Mouse (Mus musculus) stomach, embryonic 14.5 days (tissue): Measurements from ENCODE around the gene Rfx3. TPM values are rescaled to one million over a fixed set of nuclear protein-coding genes. Genes with fewer than 3 reads are reported as not detected.

Experiments
- ATAC-seq: fragments of 200-750 bp; cut with Nextera tagmentation; 2 replicates; pipeline ENCODE4 v1.8.0; 2017; ENCODE audit warnings: low read depth, moderate TSS enrichment; ENCODE audit not compliant: insufficient number of reproducible peaks, insufficient read depth, low FRiP score
- H3K27ac ChIP-seq: fragments of 300-500 bp; sonication (generic); 2 replicates; pipeline ENCODE4 v1.5.1; 2014; ENCODE audit warnings: mild to moderate bottlenecking, low read length, moderate library complexity, mixed read lengths
- H3K27me3 ChIP-seq: fragments of 300-500 bp; sonication (generic); 2 replicates; pipeline ENCODE4 v1.6.1; 2014; ENCODE audit warnings: low read length, control low read depth, mixed read lengths; ENCODE audit not compliant: control insufficient read depth, insufficient read depth
- H3K36me3 ChIP-seq: fragments of 300-500 bp; sonication (generic); 2 replicates; pipeline ENCODE4 v1.6.1; 2014; ENCODE audit warnings: mild to moderate bottlenecking, control low read depth, low read length, moderate library complexity, mixed read lengths; ENCODE audit not compliant: control insufficient read depth, insufficient read depth
- H3K4me1 ChIP-seq: fragments of 300-500 bp; sonication (generic); 2 replicates; pipeline ENCODE4 v1.6.1; 2014; ENCODE audit warnings: low read length, control low read depth, mixed read lengths; ENCODE audit not compliant: control insufficient read depth, insufficient read depth
- H3K4me2 ChIP-seq: fragments of 300-500 bp; sonication (generic); replicated peaks from 2 replicates; pipeline ENCODE4 v1.6.1; 2014; ENCODE audit warnings: low read depth, low read length, control low read depth
- H3K4me3 ChIP-seq: fragments of 300-500 bp; sonication (generic); 2 replicates; pipeline ENCODE4 v1.5.1; 2014; ENCODE audit warnings: low read depth, low read length, control low read depth
- H3K9ac ChIP-seq: fragments of 300-500 bp; sonication (generic); replicated peaks from 2 replicates; pipeline ENCODE4 v1.6.1; 2014; ENCODE audit warnings: low read depth, mild to moderate bottlenecking, control low read depth, low read length, moderate library complexity, mixed read lengths
- H3K9me3 ChIP-seq: fragments of 300-500 bp; sonication (generic); 2 replicates; pipeline ENCODE4 v1.6.1; 2016; ENCODE audit warnings: low read depth, low read length, control low read depth; ENCODE audit not compliant: control insufficient read depth
- WGBS: fragments of 180-500 bp; shearing (Covaris S2); extraction: QIAGEN DNeasy Blood & Tissue Kit; methylation state at CpG from one replicate; pipeline ENCODE4 v1.1.7; 2014; 5-methylcytosine and 5-hydroxymethylcytosine counted together
- polyA plus RNA-seq: library from polyadenylated mRNA; unstranded; fragments of >200 nt; fragmentation: Nextera tagmentation; extraction: Ambion mirVana; gene quantifications from 2 replicates; pipeline ENCODE4 v1.2.1, GENCODE M21; 2014

Rfx3 gene
- 13.2 and 15.6 TPM in 2 replicates for polyA plus RNA-seq

GRCm38 (mm10) chr19:28010471-28011395, at the start of gene Rfx3:
Rfx3 (minus strand) TSS chr19:28011166.
- Histone ChIP-seq H3K4me1 (no peaks in the 10 kb centered on the region), H3K4me2 (peak within 1 kb of the TSS; percentile 71), H3K9ac (peak within 1 kb of the TSS; percentile 93), H3K4me3 (peak within 1 kb of the TSS; percentile 96), H3K9me3 (no peaks in the 10 kb centered on the region), H3K27ac (peak within 1 kb of the TSS; percentile 99), H3K36me3 (no peaks in the 10 kb centered on the region), H3K27me3 (no peaks in the 10 kb centered on the region)
- ATAC-seq = peak; percentile 79
- WGBS = under 1% methylated on average over 72 of the region's 78 CpGs

DNA sequence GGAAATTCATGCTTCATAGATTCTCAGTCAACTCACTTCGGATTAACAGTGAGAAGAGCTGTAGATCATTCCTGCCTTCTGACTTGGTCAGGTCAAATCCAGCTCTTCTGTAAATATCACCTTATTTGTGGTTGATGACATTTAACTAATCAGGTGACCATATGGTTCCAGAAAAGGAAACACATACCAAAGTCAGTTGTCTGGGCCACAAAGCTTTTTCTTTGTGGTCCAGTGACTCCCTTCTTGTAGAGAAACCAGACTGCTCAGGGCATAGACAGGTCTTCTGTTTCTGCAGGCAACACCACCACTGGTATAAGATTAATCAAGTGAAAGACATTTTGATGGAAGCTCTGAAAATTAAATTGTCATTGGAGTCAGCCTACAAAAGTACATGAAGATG, 41.1 kb upstream of the Rfx3 start:
- no peak overlapping the region for H3K4me2 ChIP-seq
- no peaks in the 10 kb centered on the region for H3K27me3 ChIP-seq
- no peak overlapping the region for H3K27ac ChIP-seq
- H3K36me3 ChIP-seq = no peaks in the 10 kb centered on the region
- no peak overlapping the region for H3K9ac ChIP-seq
- H3K4me1 ChIP-seq = no peaks in the 10 kb centered on the region
- ATAC-seq = no peak
- no peak overlapping the region for H3K4me3 ChIP-seq
- WGBS = 78% methylated on average over 1 of the region's 1 CpGs
- no peaks in the 10 kb centered on the region for H3K9me3 ChIP-seq

GRCm38 (mm10) chr19:28051571-28051970, 40.6 kb upstream of the Rfx3 start:
- H3K36me3 ChIP-seq = no peaks in the 10 kb centered on the region
- no peak overlapping the region for H3K4me3 ChIP-seq
- no peak for ATAC-seq
- H3K27me3 ChIP-seq = no peaks in the 10 kb centered on the region
- H3K27ac ChIP-seq = no peak overlapping the region
- no peaks in the 10 kb centered on the region for H3K9me3 ChIP-seq
- WGBS = 75% methylated on average over 5 of the region's 5 CpGs
- no peak overlapping the region for H3K4me2 ChIP-seq
- H3K4me1 ChIP-seq = no peaks in the 10 kb centered on the region
- H3K9ac ChIP-seq = no peak overlapping the region

DNA sequence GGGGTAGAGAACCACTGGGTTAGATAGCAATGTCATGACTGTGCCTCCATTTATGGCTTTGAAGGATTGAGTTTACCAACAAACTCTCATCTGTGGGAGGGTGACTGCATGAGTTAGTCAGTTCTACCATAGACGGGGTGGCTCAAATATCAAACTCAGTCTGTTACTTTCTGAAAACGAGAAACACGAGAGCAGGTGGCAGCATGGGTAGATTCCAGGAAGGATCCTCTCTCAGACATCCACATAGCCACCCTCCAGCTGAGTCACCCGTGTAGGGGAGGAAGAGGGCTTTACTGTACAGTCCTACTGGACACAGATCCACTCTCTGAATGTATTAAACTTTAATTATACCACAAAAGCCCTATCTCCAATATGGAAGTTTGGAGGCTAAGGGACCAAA, 38.3 kb upstream of the Rfx3 start:
- H3K36me3 ChIP-seq = no peaks in the 10 kb centered on the region
- no peak overlapping the region for H3K27ac ChIP-seq
- no peak for ATAC-seq
- H3K4me1 ChIP-seq = no peaks in the 10 kb centered on the region
- H3K9me3 ChIP-seq = no peaks in the 10 kb centered on the region
- 91% methylated on average over 4 of the region's 4 CpGs for WGBS
- no peak overlapping the region for H3K4me3 ChIP-seq
- no peak overlapping the region for H3K9ac ChIP-seq
- H3K4me2 ChIP-seq = no peak overlapping the region
- no peaks in the 10 kb centered on the region for H3K27me3 ChIP-seq

GRCm38 (mm10) chr19:28046806-28047205, 35.8 kb upstream of the Rfx3 start:
- 88% methylated on average over 5 of the region's 5 CpGs for WGBS

DNA sequence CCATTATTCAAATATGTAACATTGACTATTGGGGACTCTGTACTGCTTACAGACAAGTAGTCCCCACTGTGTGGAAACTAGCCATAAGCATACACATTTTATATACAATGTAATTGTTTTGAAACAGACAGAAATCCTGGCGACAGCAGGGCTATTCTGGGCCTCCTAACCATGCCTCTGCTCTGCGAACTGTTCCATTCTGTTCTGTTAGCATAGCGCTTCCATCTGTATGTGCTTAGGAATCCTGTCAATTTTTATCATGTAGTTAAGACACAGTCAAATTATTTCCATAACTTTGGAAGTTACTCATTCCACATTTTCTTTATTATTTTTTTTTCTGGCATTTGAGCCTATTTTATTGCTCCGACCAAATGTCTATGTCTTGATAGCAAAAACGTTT, 34.0 kb upstream of the Rfx3 start:
- H3K36me3 ChIP-seq = no peaks in the 10 kb centered on the region
- H3K27me3 ChIP-seq = no peaks in the 10 kb centered on the region
- WGBS = 79% methylated on average over 5 of the region's 5 CpGs
- H3K4me2 ChIP-seq = no peak overlapping the region
- H3K9me3 ChIP-seq = no peaks in the 10 kb centered on the region
- no peak overlapping the region for H3K4me3 ChIP-seq
- ATAC-seq = no peak
- no peaks in the 10 kb centered on the region for H3K4me1 ChIP-seq
- H3K27ac ChIP-seq = no peak overlapping the region
- H3K9ac ChIP-seq = no peak overlapping the region

More at GRCm38 (mm10) chr19:28046806-28047205, 35.8 kb upstream of the Rfx3 start:
- Histone ChIP-seq H3K4me1 (no peaks in the 10 kb centered on the region), H3K4me3 (no peak overlapping the region), H3K27me3 (no peaks in the 10 kb centered on the region), H3K9me3 (no peaks in the 10 kb centered on the region), H3K27ac (no peak overlapping the region), H3K4me2 (no peak overlapping the region), H3K36me3 (no peaks in the 10 kb centered on the region), H3K9ac (no peak overlapping the region)
- ATAC-seq = no peak

- Histone ChIP-seq H3K27ac (peak overlapping the region; percentile 99), H3K4me1 (no peaks in the 10 kb centered on the region), H3K4me3 (peak overlapping the region; percentile 96), H3K36me3 (no peaks in the 10 kb centered on the region), H3K9ac (peak overlapping the region; percentile 93), H3K4me2 (peak overlapping the region; percentile 71), H3K9me3 (no peaks in the 10 kb centered on the region), H3K27me3 (no peaks in the 10 kb centered on the region)
- peak; percentile 71 for ATAC-seq
- under 1% methylated on average over 52 of the region's 52 CpGs for WGBS
Measured at GRCm38 (mm10) chr19:28011718-28012499, 943 bp upstream of the Rfx3 start.

- Histone ChIP-seq H3K4me2 (peak overlapping the region; percentile 21; the same call in 1 of the 2 replicates), H3K9me3 (no peaks in the 10 kb centered on the region), H3K27me3 (no peaks in the 10 kb centered on the region), H3K27ac (peak overlapping the region; percentile 99), H3K4me1 (no peaks in the 10 kb centered on the region), H3K36me3 (no peaks in the 10 kb centered on the region), H3K4me3 (peak overlapping the region; percentile 96), H3K9ac (peak overlapping the region; percentile 93)
- ATAC-seq = peak; percentile 98
- 1% methylated on average over 30 of the region's 30 CpGs for WGBS
Measured at GRCm38 (mm10) chr19:28011396-28011717, 391 bp upstream of the Rfx3 start.
